Mouse (Mus musculus) forebrain, embryonic 13.5 days (tissue): ENCODE data around the gene Slc22a5. TPM values are rescaled to one million over a fixed set of nuclear protein-coding genes. Genes with fewer than 3 reads are reported as not detected.
"Not testable (repeated sequence)": the region's sequence is repeated elsewhere in the genome, so short reads cannot be mapped to it uniquely, and the experiment has no call there.

Source experiments
- ATAC-seq: fragments of 200-750 bp; cut with Nextera tagmentation; 2 replicates; pipeline ENCODE4 v1.8.0; 2017
- H3K27ac ChIP-seq: fragments of 300-500 bp; sonication (generic); 2 replicates; pipeline ENCODE4 v1.5.1; 2015; ENCODE audit warnings: inconsistent platforms, mild to moderate bottlenecking, moderate library complexity
- H3K27me3 ChIP-seq: fragments of 300-500 bp; sonication (generic); 2 replicates; pipeline ENCODE4 v1.6.1; 2015; ENCODE audit warnings: mild to moderate bottlenecking, inconsistent platforms
- H3K36me3 ChIP-seq: fragments of 300-500 bp; sonication (generic); 2 replicates; pipeline ENCODE4 v1.6.1; 2015; ENCODE audit warnings: mild to moderate bottlenecking, inconsistent platforms; ENCODE audit not compliant: poor library complexity, severe bottlenecking
- H3K4me1 ChIP-seq: fragments of 300-500 bp; sonication (generic); 2 replicates; pipeline ENCODE4 v1.6.1; 2015; ENCODE audit warnings: inconsistent platforms
- H3K4me2 ChIP-seq: fragments of 300-500 bp; sonication (generic); 2 replicates; pipeline ENCODE4 v1.6.1; 2015; ENCODE audit warnings: inconsistent platforms, mild to moderate bottlenecking, moderate library complexity
- H3K4me3 ChIP-seq: fragments of 300-500 bp; sonication (generic); 2 replicates; pipeline ENCODE4 v1.5.1; 2015; ENCODE audit warnings: mild to moderate bottlenecking, inconsistent platforms
- H3K9ac ChIP-seq: fragments of 300-500 bp; sonication (generic); 2 replicates; pipeline ENCODE4 v1.6.1; 2015; ENCODE audit warnings: mild to moderate bottlenecking, inconsistent platforms
- H3K9me3 ChIP-seq: fragments of 300-500 bp; sonication (generic); replicated peaks from 2 replicates; pipeline ENCODE4 v1.6.1; 2016; ENCODE audit warnings: inconsistent platforms
- WGBS: fragments of 180-500 bp; shearing (Covaris S2); methylation state at CpG from one replicate; pipeline ENCODE4 v1.1.7; 2015; 5-methylcytosine and 5-hydroxymethylcytosine counted together
- polyA plus RNA-seq: library from polyadenylated mRNA; unstranded; fragments of >200 nt; fragmentation: Nextera tagmentation; extraction: Ambion mirVana; gene quantifications from 2 replicates; pipeline ENCODE4 v1.2.1, GENCODE M21; 2015

Gene Slc22a5
- polyA plus RNA-seq, 1 experiment from 2014 or later = 6.9 TPM

DNA sequence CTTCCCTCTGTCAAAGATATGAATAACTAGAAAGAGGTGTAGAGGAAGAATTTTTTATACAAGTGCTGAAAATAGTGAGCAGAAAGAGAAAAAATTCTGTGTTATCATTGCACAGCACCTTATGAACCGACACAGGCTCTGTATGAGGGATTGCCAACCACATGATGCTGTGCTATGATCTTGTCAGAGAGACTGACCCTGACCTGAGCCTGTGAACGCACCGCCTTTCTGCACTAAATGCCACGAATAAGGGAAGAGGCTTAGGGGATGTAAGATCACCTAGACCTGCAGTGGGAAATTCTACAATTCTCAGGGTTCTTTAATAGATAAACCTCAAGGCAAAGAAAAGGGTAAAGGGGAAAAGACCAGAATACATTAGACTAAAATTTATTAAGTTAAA lies 15.0 kb downstream of the Slc22a5 start:
- Histone ChIP-seq H3K4me2 (no peak overlapping the region), H3K4me3 (no peak overlapping the region), H3K9ac (no peak overlapping the region), H3K27ac (no peak overlapping the region), H3K9me3 (no peaks in the 10 kb centered on the region), H3K4me1 (no peaks in the 10 kb centered on the region), H3K27me3 (no peaks in the 10 kb centered on the region), H3K36me3 (peaks cover 7% of the 10 kb centered on the region)
- no peak for ATAC-seq
- 84% methylated on average over 4 of the region's 4 CpGs for WGBS

DNA sequence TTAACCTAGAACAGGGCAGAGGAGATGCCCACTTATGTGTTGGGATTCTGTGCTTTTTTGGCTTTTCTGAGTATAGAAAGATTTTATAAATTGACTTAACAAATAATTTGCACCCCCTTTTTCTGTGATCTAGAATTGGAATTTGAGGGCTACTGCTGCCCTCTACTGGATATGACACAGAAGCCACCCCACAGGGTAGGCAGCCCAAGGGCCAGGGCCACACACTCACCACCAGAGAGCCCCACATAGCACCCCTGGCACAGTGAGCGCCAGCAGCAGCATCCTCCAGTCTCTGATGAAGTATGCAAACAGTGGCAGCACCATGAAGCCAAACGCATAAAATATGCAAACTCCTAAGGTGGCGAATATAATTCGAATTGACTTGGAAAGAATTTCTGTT lies 16.8 kb downstream of the Slc22a5 start:
- Histone ChIP-seq H3K27me3 (no peaks in the 10 kb centered on the region), H3K4me3 (no peak overlapping the region), H3K9ac (no peak overlapping the region), H3K27ac (no peak overlapping the region), H3K9me3 (no peaks in the 10 kb centered on the region), H3K4me1 (no peaks in the 10 kb centered on the region), H3K4me2 (no peak overlapping the region), H3K36me3 (peaks cover 13% of the 10 kb centered on the region)
- 78% methylated on average over 4 of the region's 4 CpGs for WGBS
- no peak for ATAC-seq

DNA sequence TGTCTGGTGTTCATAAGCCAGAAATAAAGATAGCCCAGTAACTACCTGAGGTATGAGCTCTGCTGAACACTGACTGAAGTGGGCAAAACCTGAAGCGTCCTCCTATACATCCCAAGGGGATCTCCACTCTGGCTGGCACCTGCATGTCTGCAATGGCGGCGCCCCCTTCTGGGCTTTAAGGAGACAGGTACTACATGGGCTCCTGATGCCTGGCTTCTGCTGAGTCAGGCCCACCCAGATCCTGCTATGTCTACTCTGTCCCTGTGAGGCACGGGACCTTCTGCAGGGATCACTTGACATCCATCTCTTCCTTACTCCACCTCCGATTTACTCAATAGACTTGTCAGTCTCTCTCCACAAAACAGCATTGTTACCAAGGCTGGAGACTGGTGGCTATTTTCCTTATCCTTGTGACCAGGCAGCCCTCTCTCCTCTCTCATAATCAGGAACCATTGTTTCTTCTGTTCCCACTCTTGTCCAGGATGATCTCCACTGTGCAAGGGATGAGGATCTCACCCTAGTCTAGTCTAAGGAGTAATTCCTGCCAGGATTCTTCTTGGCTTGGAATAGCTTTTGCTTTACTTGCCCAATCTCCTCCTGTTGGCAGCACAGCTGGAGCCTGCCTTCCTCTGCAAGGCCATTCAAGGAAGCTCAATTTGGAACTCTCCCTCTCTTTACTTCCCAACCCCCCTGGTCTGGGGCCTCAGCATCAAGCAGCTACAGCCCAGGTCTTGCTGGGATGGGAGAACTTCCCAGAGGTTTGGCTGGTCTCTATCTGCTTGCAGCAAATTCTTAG lies 17.4 kb downstream of the Slc22a5 start:
- not testable (repeated sequence) for H3K9me3 ChIP-seq, H3K27me3 ChIP-seq, H3K4me1 ChIP-seq, H3K4me2 ChIP-seq, ATAC-seq, H3K27ac ChIP-seq, H3K9ac ChIP-seq, H3K4me3 ChIP-seq
- 61% methylated on average over 5 of the region's 5 CpGs for WGBS
- peaks cover 13% of the 10 kb centered on the region for H3K36me3 ChIP-seq

DNA sequence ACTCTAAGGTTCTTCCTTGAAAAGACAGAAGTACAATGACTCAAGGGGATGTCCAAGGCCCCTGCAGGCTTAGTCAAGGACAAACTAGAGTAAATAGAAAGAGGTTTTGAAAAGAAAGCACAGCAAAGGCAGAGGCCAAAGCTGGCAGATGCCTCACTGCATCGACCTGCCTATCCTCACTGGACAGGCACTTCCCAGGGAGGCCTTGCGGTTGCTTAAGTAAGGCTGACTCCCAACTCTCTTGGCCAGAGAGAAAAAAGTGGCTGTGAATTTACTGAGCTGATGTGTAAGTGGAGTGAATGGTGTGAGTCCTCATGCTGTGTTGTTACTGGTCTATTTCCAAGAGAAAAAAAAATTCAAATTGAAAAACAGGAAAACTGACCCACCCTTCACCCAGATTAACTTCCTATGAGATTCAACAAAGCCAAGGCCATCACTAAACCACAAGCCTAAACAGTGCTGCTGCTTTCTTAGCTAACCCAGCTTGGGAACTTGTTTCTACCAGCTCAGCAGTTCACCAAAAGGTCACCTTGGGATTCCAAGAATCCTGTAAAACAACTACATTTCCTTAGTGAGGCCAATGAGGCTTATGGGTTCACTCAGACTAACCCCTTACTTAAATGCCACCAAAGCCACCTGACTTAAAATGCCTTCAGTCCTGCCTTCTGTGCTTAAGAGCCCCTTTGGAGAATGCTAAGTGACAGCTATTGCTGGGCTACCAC lies 19.5 kb downstream of the Slc22a5 start:
- Histone ChIP-seq H3K9me3 (no peaks in the 10 kb centered on the region), H3K36me3 (peaks cover 13% of the 10 kb centered on the region), H3K27me3 (no peaks in the 10 kb centered on the region), H3K4me1 (no peaks in the 10 kb centered on the region), H3K4me3 (no peak overlapping the region), H3K27ac (no peak overlapping the region), H3K9ac (no peak overlapping the region), H3K4me2 (no peak overlapping the region)
- no peak for ATAC-seq
- WGBS = 91% methylated on average over 2 of the region's 2 CpGs

DNA sequence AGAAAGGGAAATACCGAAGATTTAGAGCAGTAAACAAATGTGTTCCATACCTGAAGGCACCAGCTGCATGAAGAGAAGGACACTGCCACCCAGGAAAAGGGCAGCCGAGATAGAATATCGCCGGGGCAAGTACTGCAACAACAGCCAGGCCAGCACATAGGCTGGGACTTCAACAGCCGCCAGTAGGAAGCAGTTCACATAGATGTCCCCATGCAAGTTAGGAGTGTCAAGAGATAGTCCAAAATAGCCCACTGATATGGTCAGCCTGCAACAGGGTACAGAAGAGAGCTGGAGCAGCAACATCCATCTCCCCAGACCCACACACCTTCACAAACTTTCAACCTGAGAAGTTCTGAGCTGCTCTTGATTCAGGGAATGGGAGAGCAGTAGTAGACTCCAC lies 22.3 kb downstream of the Slc22a5 start:
- H3K4me2 ChIP-seq = no peak overlapping the region
- no peak for ATAC-seq
- H3K4me3 ChIP-seq = no peak overlapping the region
- no peak overlapping the region for H3K9ac ChIP-seq
- WGBS = 86% methylated on average over 5 of the region's 5 CpGs
- peaks cover 16% of the 10 kb centered on the region for H3K36me3 ChIP-seq
- no peaks in the 10 kb centered on the region for H3K4me1 ChIP-seq
- no peaks in the 10 kb centered on the region for H3K9me3 ChIP-seq
- no peak overlapping the region for H3K27ac ChIP-seq
- H3K27me3 ChIP-seq = no peaks in the 10 kb centered on the region

DNA sequence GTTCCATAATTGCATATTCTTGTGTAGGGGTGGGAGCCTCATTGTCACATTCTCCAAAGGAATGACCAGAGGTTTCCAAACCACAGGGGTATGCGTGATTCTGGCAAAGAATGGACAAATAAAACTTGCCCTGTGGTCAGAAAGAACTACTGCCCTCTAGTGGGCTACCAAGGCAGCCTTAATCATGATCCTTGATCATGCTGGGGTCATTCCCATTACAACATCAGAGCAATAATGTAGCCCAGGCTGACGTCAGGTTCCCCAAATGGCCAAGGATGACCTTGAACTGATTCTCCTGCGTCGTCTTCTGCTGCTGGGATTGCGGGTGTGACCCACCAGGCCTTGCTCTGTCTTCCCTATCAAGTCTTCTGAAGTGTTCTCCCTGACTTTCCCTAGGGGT lies 23.1 kb downstream of the Slc22a5 start:
- not testable (repeated sequence) for H3K9me3 ChIP-seq, H3K4me3 ChIP-seq, H3K27ac ChIP-seq, H3K4me1 ChIP-seq, H3K9ac ChIP-seq, ATAC-seq, H3K4me2 ChIP-seq, H3K27me3 ChIP-seq
- peaks cover 16% of the 10 kb centered on the region for H3K36me3 ChIP-seq
- 42% methylated on average over 5 of the region's 5 CpGs for WGBS

DNA sequence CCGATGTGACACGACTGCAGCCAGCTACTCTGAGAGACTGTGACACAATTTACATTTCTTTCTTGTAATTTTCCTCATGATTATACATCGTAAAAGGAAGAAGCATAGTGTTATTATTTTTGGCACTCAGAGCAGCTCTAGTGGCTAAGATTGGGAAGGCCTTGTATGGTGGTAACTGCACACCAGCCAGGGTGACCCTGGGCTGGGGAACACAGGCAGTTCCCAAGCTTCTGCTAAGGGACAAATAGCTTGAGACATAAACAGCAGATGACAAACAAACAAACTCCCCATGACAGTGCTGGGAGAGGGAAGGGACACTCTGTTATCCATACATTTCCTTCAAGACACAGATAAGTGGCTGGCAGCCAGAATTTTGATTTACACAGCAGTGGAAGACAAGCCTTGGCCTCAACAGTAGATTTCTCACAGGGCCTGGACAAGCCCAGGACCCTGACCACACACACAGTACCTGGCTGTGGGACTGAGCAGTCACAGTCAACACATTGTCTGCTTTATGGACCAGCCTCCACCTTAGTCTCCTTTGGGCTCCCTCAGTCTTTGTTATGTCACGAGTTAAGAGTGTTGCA lies 26.6 kb downstream of the Slc22a5 start:
- WGBS = 63% methylated on average over 1 of the region's 4 CpGs
- H3K27ac ChIP-seq, H3K9me3 ChIP-seq, H3K9ac ChIP-seq, H3K27me3 ChIP-seq, H3K4me3 ChIP-seq, H3K4me2 ChIP-seq, ATAC-seq, H3K36me3 ChIP-seq, H3K4me1 ChIP-seq: not testable (repeated sequence)

DNA sequence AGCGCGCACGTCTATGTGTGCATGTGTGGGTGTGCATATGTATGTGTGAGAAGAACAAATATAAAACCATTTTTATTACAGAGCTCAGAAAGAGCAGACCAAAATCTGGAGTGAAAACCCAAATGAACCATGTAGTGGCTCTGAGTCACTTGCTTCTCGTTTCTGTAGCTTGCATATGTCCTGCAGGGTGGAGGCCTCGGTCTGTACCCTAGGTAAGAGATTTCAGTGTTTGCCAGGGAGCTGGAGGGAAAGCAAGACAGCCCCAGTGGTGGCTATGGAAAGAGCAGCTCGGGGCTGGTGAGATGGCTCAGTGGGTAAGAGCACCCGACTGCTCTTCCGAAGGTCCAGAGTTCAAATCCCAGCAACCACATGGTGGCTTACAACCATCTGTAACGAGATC lies 30.5 kb downstream of the Slc22a5 start:
- H3K4me3 ChIP-seq, H3K4me2 ChIP-seq, H3K27me3 ChIP-seq, ATAC-seq, H3K36me3 ChIP-seq, H3K9ac ChIP-seq, H3K4me1 ChIP-seq, H3K27ac ChIP-seq, H3K9me3 ChIP-seq: not testable (repeated sequence)
- 82% methylated on average over 7 of the region's 9 CpGs for WGBS

DNA sequence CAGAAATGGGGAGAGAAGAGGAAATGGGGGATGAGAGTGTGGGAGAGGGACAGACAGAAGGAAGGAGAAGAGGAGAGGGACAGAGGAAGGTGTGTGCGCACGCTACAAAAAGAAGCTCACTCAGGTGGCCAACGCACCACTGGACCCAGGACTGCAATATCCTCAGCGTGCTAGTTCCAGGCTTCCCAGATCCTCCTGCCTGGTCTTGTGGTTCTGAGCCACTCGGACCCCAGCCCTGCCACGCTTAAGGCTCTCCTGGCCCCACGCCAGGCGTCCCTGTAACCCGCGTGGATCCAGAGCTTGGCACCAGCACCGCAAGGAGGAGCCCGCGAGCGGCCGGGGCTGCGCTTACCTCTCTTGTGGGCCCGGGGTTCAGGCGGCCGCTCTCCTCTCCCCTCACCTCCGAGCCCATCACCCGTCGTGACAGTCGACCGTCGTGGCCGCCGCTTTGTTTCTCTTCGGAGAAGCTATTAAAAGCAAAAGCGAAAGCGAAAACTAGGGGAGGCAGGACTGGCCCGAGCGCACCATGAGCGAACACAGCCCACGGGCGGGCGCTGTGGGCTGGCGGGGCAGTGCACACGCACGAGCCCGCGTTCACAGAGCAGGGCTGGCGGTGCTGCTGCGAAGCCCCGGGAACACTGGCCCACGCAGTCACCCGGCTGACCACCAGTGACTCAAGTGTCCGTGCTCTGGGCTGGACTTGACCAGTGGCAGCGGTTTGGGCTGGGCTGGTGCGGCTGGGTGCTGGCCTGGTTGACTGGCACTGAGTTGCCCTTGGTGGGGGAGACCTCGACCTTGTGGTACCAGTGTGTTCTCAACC lies 32.5 kb downstream of the Slc22a5 start, which contains the start of gene Gm12216:
Gene Gm12216 (minus strand): TSS at position 496 of the 820 bp plus-strand sequence.
- not testable (repeated sequence) for H3K9me3 ChIP-seq, H3K4me1 ChIP-seq, H3K27ac ChIP-seq, H3K27me3 ChIP-seq, H3K36me3 ChIP-seq
- Histone ChIP-seq H3K9ac (peak within 1 kb of the TSS; percentile 64), H3K4me3 (peak within 1 kb of the TSS; percentile 48), H3K4me2 (peak within 1 kb of the TSS; percentile 69)
- ATAC-seq = peak; percentile 55; the same call in 1 of the 2 replicates
- WGBS = 11% methylated on average over 44 of the region's 50 CpGs

DNA sequence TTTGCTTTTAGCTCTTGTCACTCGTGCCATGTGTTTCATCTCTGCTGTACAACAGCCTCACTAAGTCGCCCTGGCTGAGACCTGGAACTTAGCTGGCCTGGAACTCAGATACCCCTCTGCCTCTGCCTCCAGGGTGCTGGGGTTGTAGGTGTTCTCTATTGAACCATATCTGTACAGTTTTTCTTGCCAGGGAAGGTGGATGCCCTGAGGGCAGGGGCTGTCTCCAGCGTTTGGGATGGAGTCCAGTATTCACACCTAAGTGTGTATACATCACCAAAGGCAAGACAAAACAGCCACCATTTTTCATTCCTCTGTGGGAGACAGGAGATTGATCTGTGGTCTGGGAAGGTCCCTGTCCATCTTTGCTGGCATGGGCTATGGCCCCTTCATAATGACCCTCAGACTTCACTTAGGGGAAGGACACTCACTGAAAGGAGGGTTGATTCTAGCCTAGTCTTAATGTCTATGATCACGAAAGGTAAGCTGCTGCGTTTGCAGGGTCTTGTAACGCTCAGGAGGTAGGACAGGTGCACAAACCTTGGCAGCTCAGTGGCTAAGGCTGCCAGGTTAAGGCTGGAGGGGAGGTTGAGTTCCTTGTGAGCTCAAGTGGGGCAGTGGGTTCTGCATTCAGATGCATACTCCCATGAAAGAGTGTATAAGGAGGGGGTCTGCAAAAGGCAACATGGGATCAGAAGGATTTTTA lies 33.3 kb downstream of the Slc22a5 start:
- whole genome bisulfite sequencing = 85% methylated on average over 6 of the region's 6 CpGs
- peaks cover 3% of the 10 kb centered on the region; the same call in 1 of the 2 replicates for H3K4me1 ChIP-seq

DNA sequence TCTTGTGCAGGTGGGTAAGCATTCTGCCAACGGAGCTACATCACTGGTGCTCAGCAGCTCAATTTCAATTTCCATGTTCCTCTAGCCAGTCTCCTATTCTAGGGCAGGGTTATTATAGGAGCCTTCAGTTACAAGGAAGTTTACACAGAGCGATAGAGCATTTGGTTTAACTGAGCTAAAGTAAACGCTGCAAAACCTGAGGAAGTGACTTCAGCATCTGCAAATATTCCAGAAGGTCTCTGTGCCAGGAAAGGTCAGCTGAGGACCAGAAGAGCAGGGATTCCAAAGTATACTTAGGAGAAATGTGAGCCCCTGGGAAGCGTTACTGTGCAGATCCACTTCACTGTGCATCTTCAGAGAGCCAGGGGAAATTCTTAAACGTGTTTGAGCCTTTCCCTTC lies 37.8 kb downstream of the Slc22a5 start:
- no peak overlapping the region for H3K4me3 ChIP-seq
- WGBS = 80% methylated on average over 5 of the region's 5 CpGs
- no peak overlapping the region for H3K9ac ChIP-seq
- no peaks in the 10 kb centered on the region for H3K27me3 ChIP-seq
- no peaks in the 10 kb centered on the region for H3K4me1 ChIP-seq
- no peak overlapping the region for H3K27ac ChIP-seq
- H3K9me3 ChIP-seq = no peaks in the 10 kb centered on the region
- H3K36me3 ChIP-seq = no peaks in the 10 kb centered on the region
- no peak overlapping the region for H3K4me2 ChIP-seq
- ATAC-seq = no peak

More for the DNA sequence above, 33.3 kb downstream of the Slc22a5 start:
- no peak overlapping the region for H3K4me3 ChIP-seq
- ATAC-seq = no peak
- H3K27ac ChIP-seq = no peak overlapping the region
- H3K36me3 ChIP-seq = no peaks in the 10 kb centered on the region
- H3K9me3 ChIP-seq = no peaks in the 10 kb centered on the region
- H3K4me2 ChIP-seq = peak overlapping the region; percentile 69
- H3K27me3 ChIP-seq = no peaks in the 10 kb centered on the region
- H3K9ac ChIP-seq = no peak overlapping the region
